Mouse (Mus musculus) heart, embryonic 15.5 days (tissue): Measurements from ENCODE around the gene Mier2. TPM values are rescaled to one million over a fixed set of nuclear protein-coding genes. Genes with fewer than 3 reads are reported as not detected.

ENCODE experiments used
- ATAC-seq: fragments of 200-750 bp; cut with Nextera tagmentation; replicated peaks from 2 replicates; pipeline ENCODE4 v1.8.0; 2017; ENCODE audit warnings: low read depth, moderate TSS enrichment; ENCODE audit not compliant: insufficient number of reproducible peaks, insufficient read depth, low FRiP score
- H3K27ac ChIP-seq: fragments of 300-500 bp; sonication (generic); 2 replicates; pipeline ENCODE4 v1.5.1; 2015; ENCODE audit warnings: mild to moderate bottlenecking, inconsistent platforms
- H3K27me3 ChIP-seq: fragments of 300-500 bp; sonication (generic); 2 replicates; pipeline ENCODE4 v1.6.1; 2015; ENCODE audit warnings: inconsistent platforms
- H3K36me3 ChIP-seq: fragments of 300-500 bp; sonication (generic); 2 replicates; pipeline ENCODE4 v1.6.1; 2015; ENCODE audit warnings: mild to moderate bottlenecking, inconsistent platforms
- H3K4me1 ChIP-seq: fragments of 300-500 bp; sonication (generic); replicated peaks from 2 replicates; pipeline ENCODE4 v1.6.1; 2015; ENCODE audit warnings: inconsistent platforms
- H3K4me2 ChIP-seq: fragments of 300-500 bp; sonication (generic); 2 replicates; pipeline ENCODE4 v1.6.1; 2015; ENCODE audit warnings: inconsistent platforms, mild to moderate bottlenecking, moderate library complexity
- H3K4me3 ChIP-seq: fragments of 300-500 bp; sonication (generic); 2 replicates; pipeline ENCODE4 v1.5.1; 2015; ENCODE audit warnings: mild to moderate bottlenecking, inconsistent platforms
- H3K9ac ChIP-seq: fragments of 300-500 bp; sonication (generic); 2 replicates; pipeline ENCODE4 v1.6.1; 2015; ENCODE audit warnings: mild to moderate bottlenecking, inconsistent platforms
- H3K9me3 ChIP-seq: fragments of 300-500 bp; sonication (generic); replicated peaks from 2 replicates; pipeline ENCODE4 v1.6.1; 2016; ENCODE audit warnings: inconsistent platforms
- WGBS: fragments of 180-500 bp; shearing (Covaris S2); methylation state at CpG from one replicate; pipeline ENCODE4 v1.1.7; 2015; ENCODE audit warnings: mixed read lengths; 5-methylcytosine and 5-hydroxymethylcytosine counted together
- microRNA-seq: library from miRNA; unstranded; fragments of <30 nt; microRNA quantifications from one replicate; pipeline ENCODE4, GENCODE M21; 2016
- polyA plus RNA-seq: library from polyadenylated mRNA; unstranded; fragments of >200 nt; fragmentation: Nextera tagmentation; extraction: Ambion mirVana; gene quantifications from 2 replicates; pipeline ENCODE4 v1.2.1, GENCODE M21; 2015

The Mier2 gene
- polyA plus RNA-seq, 1 experiment from 2014 or later = 21.7 TPM

DNA sequence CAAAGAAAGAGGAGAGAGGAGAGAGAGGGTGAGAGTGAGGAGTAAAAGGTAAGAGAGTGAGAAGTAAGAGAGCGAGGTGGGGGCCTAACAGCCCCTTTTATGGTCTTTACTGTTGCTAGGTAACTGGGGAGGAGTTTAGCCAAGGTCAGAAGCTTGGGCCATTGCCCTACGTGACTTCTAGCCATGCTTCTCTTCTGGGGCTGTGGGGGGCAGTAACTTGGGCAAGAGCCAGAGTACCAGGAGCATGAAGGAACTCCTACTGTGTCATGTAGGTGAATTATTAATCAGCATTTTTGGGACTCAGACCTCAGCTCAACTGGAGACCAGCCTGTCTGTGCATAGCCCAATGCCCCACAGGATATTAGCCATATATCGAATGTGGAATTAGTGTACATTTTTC is 59.1 kb downstream of the Mier2 start:
- 60% methylated on average over 3 of the region's 3 CpGs for WGBS
- Histone ChIP-seq H3K9me3 (no peaks in the 10 kb centered on the region), H3K27ac (no peak overlapping the region), H3K4me1 (no peaks in the 10 kb centered on the region), H3K9ac (no peak overlapping the region), H3K4me2 (no peak overlapping the region), H3K27me3 (no peaks in the 10 kb centered on the region), H3K36me3 (no peaks in the 10 kb centered on the region), H3K4me3 (no peak overlapping the region)
- ATAC-seq = no peak

Small RNA genes lying within 50 kb of the gene (microRNA-seq; reads per million reads assigned to microRNA genes)
- gene Mir6909 = not detected

Other genes starting within 250 kb of the Mier2 start
- gene Vmn2r82, start 198.7 kb downstream of the Mier2 start, polyA plus RNA-seq = not detected in 2 replicates
- gene Vmn2r83, start 86.5 kb downstream of the Mier2 start, polyA plus RNA-seq = not detected in 2 replicates
- 7.9 and 10.9 TPM in 2 replicates for gene Plpp2, start 21.4 kb downstream of the Mier2 start, polyA plus RNA-seq
- not detected in 2 replicates for gene Theg, start 32.1 kb upstream of the Mier2 start, polyA plus RNA-seq
- gene C2cd4c, start 58.8 kb upstream of the Mier2 start, polyA plus RNA-seq = not detected in 2 replicates
- 2.0 and 3.9 TPM in 2 replicates for gene Shc2, start 82.7 kb upstream of the Mier2 start, polyA plus RNA-seq
- gene Odf3l2, start 90.5 kb upstream of the Mier2 start, polyA plus RNA-seq = not detected in 2 replicates
- gene Madcam1, start 109.4 kb upstream of the Mier2 start, polyA plus RNA-seq = 1.4 and 1.9 TPM in 2 replicates
- gene Tpgs1, start 114.2 kb upstream of the Mier2 start, polyA plus RNA-seq = 39.5 and 46.8 TPM in 2 replicates
- gene Cdc34, start 127.0 kb upstream of the Mier2 start, polyA plus RNA-seq = 86.7 and 98.4 TPM in 2 replicates
- 1.1 TPM in 2 replicates for gene Gzmm, start 133.8 kb upstream of the Mier2 start, polyA plus RNA-seq
- 998 and 1,017 TPM in 2 replicates for gene Bsg, start 149.3 kb upstream of the Mier2 start, polyA plus RNA-seq
- 0.08 and 0.09 TPM in 2 replicates for gene Hcn2, start 161.4 kb upstream of the Mier2 start, polyA plus RNA-seq
- 30.0 and 36.5 TPM in 2 replicates for gene Polrmt, start 191.4 kb upstream of the Mier2 start, polyA plus RNA-seq
- 0.06 and 0.16 TPM in 2 replicates for gene Fgf22, start 199.9 kb upstream of the Mier2 start, polyA plus RNA-seq
- gene Rnf126, start 211.8 kb upstream of the Mier2 start, polyA plus RNA-seq = 54.0 and 65.5 TPM in 2 replicates
- gene Fstl3, start 222.1 kb upstream of the Mier2 start, polyA plus RNA-seq = 29.0 and 30.9 TPM in 2 replicates
- gene Prss57, start 235.8 kb upstream of the Mier2 start, polyA plus RNA-seq = 0.49 and 5.1 TPM in 2 replicates
- 57.8 and 73.1 TPM in 2 replicates for gene Palm, start 238.4 kb upstream of the Mier2 start, polyA plus RNA-seq